14 mouse cellular contexts compared by ENCODE assay signal in the genomic region with DNA sequence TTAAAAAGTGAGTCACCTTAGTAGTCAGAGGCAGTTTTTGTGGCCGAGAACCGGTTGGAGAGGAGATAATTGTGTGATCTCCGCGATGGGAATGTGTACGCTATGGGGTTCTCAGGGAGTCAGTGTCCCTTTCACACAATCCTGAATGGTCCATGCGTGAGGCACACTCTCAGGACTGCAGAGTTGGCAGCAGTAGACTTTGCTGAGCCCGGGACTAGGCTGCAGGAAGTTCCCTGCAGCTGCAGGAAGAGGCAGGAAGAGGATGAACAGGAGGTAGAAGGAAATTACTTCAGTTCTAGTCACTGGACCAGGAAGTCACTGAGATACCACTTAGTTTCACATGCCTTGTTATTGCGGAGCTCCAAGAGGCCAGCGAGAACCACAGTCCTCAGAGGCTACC. TPM values are rescaled to one million over a fixed set of nuclear protein-coding genes. Genes with fewer than 3 reads are reported as not detected.
DNase-seq lines count a peak whose midpoint lies in the region; ATAC-seq and TF ChIP-seq lines count a peak whose summit lies in the region.
"Had no signal": no experiment of that assay in that cellular context is flagged by ENCODE, and none has a peak within 500 bp of the region (broad histone marks: within the 10 kb centered on the region; RNA-seq: fewer than 3 reads in every experiment).

No protein-coding gene starts in this region.

- H3K4me2 ChIP-seq in liver, embryonic 15.5 days: 0 out of 2 replicates have a peak overlapping the region, but pooled peaks have one; percentile 94
- H3K4me2 ChIP-seq in midbrain, embryonic 15.5 days: no peak overlapping the region

- TF ChIP-seq CTCF in heart, adult 2 months (IDR thresholded peaks at IDR 0.05): no peak
- TF ChIP-seq CTCF in liver, adult 2 months (IDR thresholded peaks at IDR 0.05; ENCODE audit: low read depth, low read length): no peak

- peaks cover 5% of the 10 kb centered on the region for H3K4me1 ChIP-seq in heart, adult 2 months (ENCODE audit: control insufficient read depth, insufficient read depth, low read length)
- H3K4me1 ChIP-seq in heart, embryonic 10.5 days: peaks cover 49% of the 10 kb centered on the region
- peaks cover 8% of the 10 kb centered on the region for H3K4me1 ChIP-seq in liver, adult 2 months (ENCODE audit: control insufficient read depth, insufficient read depth, low read length)
- H3K4me1 ChIP-seq in embryonic facial prominence, embryonic 10.5 days: peaks cover 46% of the 10 kb centered on the region
- H3K4me1 ChIP-seq in liver, embryonic 15.5 days (replicated peaks): peaks cover 90% of the 10 kb centered on the region
- H3K4me1 ChIP-seq in midbrain, embryonic 15.5 days: peaks cover 29% of the 10 kb centered on the region

- H3K9ac ChIP-seq in heart, adult 2 months (ENCODE audit: low read depth, low read length): peak overlapping the region; percentile 33; the same call in 1 of the 2 replicates
- H3K9ac ChIP-seq in liver, adult 2 months (ENCODE audit: low read depth, low read length): no peak overlapping the region
- no peak overlapping the region for H3K9ac ChIP-seq in liver, embryonic 15.5 days
- H3K9ac ChIP-seq in midbrain, embryonic 15.5 days: no peak overlapping the region

- no peaks in the 10 kb centered on the region for H3K79me2 ChIP-seq in heart, adult 2 months (replicated peaks; ENCODE audit: control insufficient read depth, insufficient read depth, low read length)
- H3K79me2 ChIP-seq in liver, adult 2 months (ENCODE audit: control insufficient read depth, insufficient read depth, low read length): no peaks in the 10 kb centered on the region

- 0 out of 2 replicates have a peak, but pooled peaks have one; percentile 1 for TF ChIP-seq POLR2A in heart, adult 2 months (IDR thresholded peaks at IDR 0.05; ENCODE audit: insufficient read depth, low read depth, low read length)
- no peak for TF ChIP-seq POLR2A in liver, adult 2 months (IDR thresholded peaks at IDR 0.05; ENCODE audit: extremely low read depth, insufficient read depth, low read length)

- no peaks in the 10 kb centered on the region for H3K27me3 ChIP-seq in heart, adult 2 months (ENCODE audit: control insufficient read depth, insufficient read depth, low read length)
- H3K27me3 ChIP-seq in heart, embryonic 10.5 days (ENCODE audit: insufficient read depth, poor library complexity, severe bottlenecking): no peaks in the 10 kb centered on the region
- no peaks in the 10 kb centered on the region for H3K27me3 ChIP-seq in liver, adult 2 months (ENCODE audit: control insufficient read depth, insufficient read depth, low read length)
- no peaks in the 10 kb centered on the region for H3K27me3 ChIP-seq in embryonic facial prominence, embryonic 10.5 days (replicated peaks; ENCODE audit: low read depth, poor library complexity, severe bottlenecking)
- no peaks in the 10 kb centered on the region for H3K27me3 ChIP-seq in liver, embryonic 15.5 days
- no peaks in the 10 kb centered on the region for H3K27me3 ChIP-seq in midbrain, embryonic 15.5 days (replicated peaks)

- peak in 1 of 2 experiments; percentile 36 for DNase-seq in heart, adult 2 months
- DNase-seq in heart, embryonic 10.5 days (ENCODE audit: low spot score): no peak
- no peak for DNase-seq in liver, adult 2 months (ENCODE audit: extremely low read depth, low read depth, low spot score)
- DNase-seq in liver: no peak
- no peak for DNase-seq in embryonic facial prominence, embryonic 10.5 days (ENCODE audit: low spot score)
- no peak for DNase-seq in left cerebral cortex, adult 8-10 months (ENCODE audit: low spot score in 2 of 2)
- DNase-seq: adrenal gland, postnatal 36 days; cerebellum, adult 2 months; right cerebral cortex, postnatal 14 days had no signal

- ATAC-seq in liver, embryonic 15.5 days (ENCODE audit: insufficient read depth): no peak
- no peak for ATAC-seq in midbrain, embryonic 15.5 days (replicated peaks)

- no peaks in the 10 kb centered on the region; the same call in 1 of the 2 replicates for H3K36me3 ChIP-seq in heart, adult 2 months (ENCODE audit: control insufficient read depth, insufficient read depth, low read length)
- H3K36me3 ChIP-seq in heart, embryonic 10.5 days: peaks cover 49% of the 10 kb centered on the region
- no peaks in the 10 kb centered on the region; the same call in 1 of the 2 replicates for H3K36me3 ChIP-seq in liver, adult 2 months (ENCODE audit: control insufficient read depth, insufficient read depth, low read length)
- peaks cover 57% of the 10 kb centered on the region for H3K36me3 ChIP-seq in embryonic facial prominence, embryonic 10.5 days (replicated peaks)
- peaks cover 55% of the 10 kb centered on the region for H3K36me3 ChIP-seq in liver, embryonic 15.5 days (replicated peaks)
- H3K36me3 ChIP-seq in midbrain, embryonic 15.5 days (replicated peaks): peaks cover 13% of the 10 kb centered on the region; the same call in 1 of the 2 replicates

- intact Hi-C loops in heart, adult 2 months (cut with DNase I): no loop called here

- 0 out of 2 replicates have a peak, but pooled peaks have one; percentile 54 for TF ChIP-seq EP300 in heart, adult 2 months (IDR thresholded peaks at IDR 0.05; ENCODE audit: insufficient read depth, low read depth, low read length)

- peak overlapping the region; percentile 20; the same call in 1 of the 2 replicates for H3K4me3 ChIP-seq in heart, adult 2 months
- H3K4me3 ChIP-seq in heart, embryonic 10.5 days: no peak overlapping the region
- H3K4me3 ChIP-seq in liver, adult 2 months (ENCODE audit: insufficient read depth, low read depth, low read length): no peak overlapping the region
- peak overlapping the region; percentile 21; the same call in 1 of the 2 replicates for H3K4me3 ChIP-seq in embryonic facial prominence, embryonic 10.5 days
- no peak overlapping the region for H3K4me3 ChIP-seq in liver, embryonic 15.5 days (replicated peaks)
- no peak overlapping the region for H3K4me3 ChIP-seq in midbrain, embryonic 15.5 days
- H3K4me3 ChIP-seq: hindbrain, embryonic 10.5 days had no signal

- H3K9me3 ChIP-seq in heart, embryonic 10.5 days: no peaks in the 10 kb centered on the region
- H3K9me3 ChIP-seq in embryonic facial prominence, embryonic 10.5 days: no peaks in the 10 kb centered on the region
- no peaks in the 10 kb centered on the region for H3K9me3 ChIP-seq in liver, embryonic 15.5 days (replicated peaks)
- no peaks in the 10 kb centered on the region for H3K9me3 ChIP-seq in midbrain, embryonic 15.5 days
- H3K9me3 ChIP-seq: hindbrain, embryonic 10.5 days had no signal

- 48% methylated on average over 9 of the region's 9 CpGs for WGBS in heart, adult 2 months
- 80% methylated on average over 9 of the region's 9 CpGs for WGBS in heart, embryonic 10.5 days
- 78% methylated on average over 9 of the region's 9 CpGs for WGBS in liver, adult 2 months
- 93% methylated on average over 9 of the region's 9 CpGs for WGBS in embryonic facial prominence, embryonic 10.5 days
- WGBS in liver, embryonic 15.5 days (ENCODE audit: insufficient replicate concordance): 71% methylated on average over 9 of the region's 9 CpGs
- WGBS in midbrain, embryonic 15.5 days: 93% methylated on average over 9 of the region's 9 CpGs

- H3K27ac ChIP-seq in heart, adult 2 months: peak overlapping the region; percentile 67
- H3K27ac ChIP-seq in heart, embryonic 10.5 days: no peak overlapping the region
- H3K27ac ChIP-seq in liver, adult 2 months (replicated peaks; ENCODE audit: insufficient read depth, low read depth, low read length): 0 out of 2 replicates have a peak overlapping the region, but pooled peaks have one; percentile 17
- no peak overlapping the region for H3K27ac ChIP-seq in embryonic facial prominence, embryonic 10.5 days (replicated peaks)
- peak overlapping the region; percentile 97 for H3K27ac ChIP-seq in liver, embryonic 15.5 days (replicated peaks)
- no peak overlapping the region for H3K27ac ChIP-seq in midbrain, embryonic 15.5 days
- H3K27ac ChIP-seq: hindbrain, embryonic 10.5 days had no signal

RNA-seq across cellular contexts. Expression of a gene that starts 3.0 kb away (rescaled TPM):
- 10 to 100 TPM; 21.2 to 22.4 TPM for total RNA-seq in heart, adult 2 months (2021)
- 45.3 and 48.3 TPM in 2 replicates for polyA plus RNA-seq in heart, adult 2 months (2012; rRNA removed)
- polyA plus RNA-seq in heart, embryonic 10.5 days (2016; fragmentation: Nextera tagmentation; extraction: Ambion mirVana): 72.7 and 74.5 TPM in 2 replicates
- total RNA-seq in liver, adult 2 months (2014; rRNA removed): 1.5 and 2.6 TPM in 2 replicates
- polyA plus RNA-seq in liver, adult 2 months (2012; rRNA removed): 18.5 and 19.3 TPM in 2 replicates
- polyA plus RNA-seq in embryonic facial prominence, embryonic 10.5 days (2016; fragmentation: Nextera tagmentation; extraction: Ambion mirVana): 106 and 111 TPM in 2 replicates
- polyA plus RNA-seq in liver, embryonic 15.5 days (2015; fragmentation: Nextera tagmentation; extraction: Ambion mirVana): 26.1 and 28.0 TPM in 2 replicates
- total RNA-seq in left cerebral cortex, adult 8-10 months (2022): 10 to 100 TPM; 16.0 to 20.0 (median 18.6) TPM
- polyA plus RNA-seq in midbrain, embryonic 15.5 days (2015; fragmentation: Nextera tagmentation; extraction: Ambion mirVana): 52.3 and 53.5 TPM in 2 replicates

RNA-seq across cellular contexts. Expression of a gene that starts 9.4 kb away (rescaled TPM):
- total RNA-seq in heart, adult 2 months (2021): not detected
- 0.20 and 0.68 TPM in 2 replicates for polyA plus RNA-seq in heart, adult 2 months (2012; rRNA removed)
- 0.28 and 1.2 TPM in 2 replicates for polyA plus RNA-seq in heart, embryonic 10.5 days (2016; fragmentation: Nextera tagmentation; extraction: Ambion mirVana)
- 0.07 and 0.18 TPM in 2 replicates for total RNA-seq in liver, adult 2 months (2014; rRNA removed)
- polyA plus RNA-seq in liver, adult 2 months (2012; rRNA removed): 0.17 TPM in 2 replicates
- 2.3 and 3.1 TPM in 2 replicates for polyA plus RNA-seq in embryonic facial prominence, embryonic 10.5 days (2016; fragmentation: Nextera tagmentation; extraction: Ambion mirVana)
- 0.60 and 0.62 TPM in 2 replicates for polyA plus RNA-seq in liver, embryonic 15.5 days (2015; fragmentation: Nextera tagmentation; extraction: Ambion mirVana)
- under 1 TPM in 3 of 4 experiments, not detected in 1; 0.26 to 0.46 (median 0.30) TPM for total RNA-seq in left cerebral cortex, adult 8-10 months (2022)
- polyA plus RNA-seq in midbrain, embryonic 15.5 days (2015; fragmentation: Nextera tagmentation; extraction: Ambion mirVana): 0.10 and 0.28 TPM in 2 replicates
- total RNA-seq: adrenal gland, postnatal 36 days; layer of hippocampus, adult 18-20 months had no signal

RNA-seq across cellular contexts. Expression of a gene that starts 10.8 kb away (rescaled TPM):
- 100 to 1,000 TPM; 214 to 254 TPM for total RNA-seq in heart, adult 2 months (2021)
- polyA plus RNA-seq in heart, adult 2 months (2012; rRNA removed): 308 and 350 TPM in 2 replicates
- 294 and 327 TPM in 2 replicates for polyA plus RNA-seq in heart, embryonic 10.5 days (2016; fragmentation: Nextera tagmentation; extraction: Ambion mirVana)
- total RNA-seq in liver, adult 2 months (2014; rRNA removed): 326 and 353 TPM in 2 replicates
- polyA plus RNA-seq in liver, adult 2 months (2012; rRNA removed): 284 and 370 TPM in 2 replicates
- 321 and 340 TPM in 2 replicates for polyA plus RNA-seq in embryonic facial prominence, embryonic 10.5 days (2016; fragmentation: Nextera tagmentation; extraction: Ambion mirVana)
- polyA plus RNA-seq in liver, embryonic 15.5 days (2015; fragmentation: Nextera tagmentation; extraction: Ambion mirVana): 336 and 387 TPM in 2 replicates
- 100 to 1,000 TPM; 117 to 147 (median 123) TPM for total RNA-seq in left cerebral cortex, adult 8-10 months (2022)
- 318 and 320 TPM in 2 replicates for polyA plus RNA-seq in midbrain, embryonic 15.5 days (2015; fragmentation: Nextera tagmentation; extraction: Ambion mirVana)

RNA-seq across cellular contexts. Expression of a gene that starts 11.5 kb away (rescaled TPM):
- total RNA-seq in heart, adult 2 months (2021): 1 to 10 TPM; 3.4 to 5.0 TPM
- 6.0 and 6.7 TPM in 2 replicates for polyA plus RNA-seq in heart, adult 2 months (2012; rRNA removed)
- 1.3 and 3.7 TPM in 2 replicates for polyA plus RNA-seq in heart, embryonic 10.5 days (2016; fragmentation: Nextera tagmentation; extraction: Ambion mirVana)
- total RNA-seq in liver, adult 2 months (2014; rRNA removed): 0.18 and 0.34 TPM in 2 replicates
- polyA plus RNA-seq in liver, adult 2 months (2012; rRNA removed): 0.93 and 1.9 TPM in 2 replicates
- 4.7 and 5.4 TPM in 2 replicates for polyA plus RNA-seq in embryonic facial prominence, embryonic 10.5 days (2016; fragmentation: Nextera tagmentation; extraction: Ambion mirVana)
- polyA plus RNA-seq in liver, embryonic 15.5 days (2015; fragmentation: Nextera tagmentation; extraction: Ambion mirVana): 0.54 and 0.64 TPM in 2 replicates
- 100 to 1,000 TPM; 217 to 228 (median 217) TPM for total RNA-seq in left cerebral cortex, adult 8-10 months (2022)
- 24.0 and 24.2 TPM in 2 replicates for polyA plus RNA-seq in midbrain, embryonic 15.5 days (2015; fragmentation: Nextera tagmentation; extraction: Ambion mirVana)

RNA-seq across cellular contexts. Expression of a gene that starts 27.1 kb away (rescaled TPM):
- total RNA-seq in heart, adult 2 months (2021): not detected
- polyA plus RNA-seq in heart, adult 2 months (2012; rRNA removed): 0.23 and 0.32 TPM in 2 replicates
- polyA plus RNA-seq in heart, embryonic 10.5 days (2016; fragmentation: Nextera tagmentation; extraction: Ambion mirVana): not detected in 2 replicates
- total RNA-seq in liver, adult 2 months (2014; rRNA removed): not detected in 2 replicates
- 0.09 TPM in 1 of 2 replicates, not detected in the other for polyA plus RNA-seq in liver, adult 2 months (2012; rRNA removed)
- polyA plus RNA-seq in embryonic facial prominence, embryonic 10.5 days (2016; fragmentation: Nextera tagmentation; extraction: Ambion mirVana): 0.14 TPM in 1 of 2 replicates, not detected in the other
- not detected in 2 replicates for polyA plus RNA-seq in liver, embryonic 15.5 days (2015; fragmentation: Nextera tagmentation; extraction: Ambion mirVana)
- total RNA-seq in left cerebral cortex, adult 8-10 months (2022): under 1 TPM in 3 of 4 experiments, not detected in 1; 0.43 to 0.74 (median 0.49) TPM
- polyA plus RNA-seq in midbrain, embryonic 15.5 days (2015; fragmentation: Nextera tagmentation; extraction: Ambion mirVana): 0.55 and 0.65 TPM in 2 replicates
- total RNA-seq: adrenal gland, postnatal 36 days had no signal
- polyA plus RNA-seq: intestine, embryonic 14.5 days had no signal

Comparison
In these comparisons a context has a peak if more than half of its experiments do, and no peak if none do; other contexts are left out.
1. H3K27ac ChIP-seq: peak in heart, adult 2 months (single experiment), liver, adult 2 months (single experiment) and liver, embryonic 15.5 days (single experiment); none in heart, embryonic 10.5 days (single experiment), embryonic facial prominence, embryonic 10.5 days (single experiment) and midbrain, embryonic 15.5 days (single experiment).
2. H3K4me3 ChIP-seq: peak in heart, adult 2 months (single experiment) and embryonic facial prominence, embryonic 10.5 days (single experiment); none in heart, embryonic 10.5 days (single experiment), liver, adult 2 months (single experiment), liver, embryonic 15.5 days (single experiment) and midbrain, embryonic 15.5 days (single experiment).